Mouse (Mus musculus) cerebellum, postnatal 4 days (tissue): ENCODE data around the gene Sec31b.

Source experiments
- DNase-seq, 2 experiments: peaks; one replicate each; pipeline ENCODE4 v3.0.0; 2022; ENCODE audit warnings: low spot score in 2 of 2, mixed read lengths in 1 of 2

The Sec31b gene

GRCm38 (mm10) chr19:44530018-44530417, 15.6 kb downstream of the Sec31b start:
- DNase-seq = no peak

- no peak for DNase-seq
Measured at GRCm38 (mm10) chr19:44525551-44526205, 20.0 kb downstream of the Sec31b start.

DNA sequence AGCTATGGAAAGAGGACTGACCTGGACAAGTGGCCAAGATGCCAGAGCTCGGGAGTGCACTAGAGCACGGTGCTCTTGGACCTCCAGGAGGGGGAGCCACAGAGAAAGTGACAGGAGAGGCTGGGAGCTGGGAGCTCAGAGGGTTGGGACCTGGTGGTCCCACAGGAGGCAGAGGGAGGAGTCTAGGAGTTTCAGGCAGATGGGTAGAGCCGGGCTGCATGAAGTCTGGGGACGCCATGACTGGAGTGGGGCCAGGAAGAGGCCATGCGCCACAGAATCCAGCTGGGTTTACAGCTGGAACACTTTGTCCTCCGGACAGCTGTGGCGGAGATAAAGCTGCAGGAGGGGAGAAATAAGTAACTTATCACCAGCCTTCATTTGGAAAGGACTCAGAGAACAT, 26.5 kb downstream of the Sec31b start:
- DNase-seq = no peak

DNA sequence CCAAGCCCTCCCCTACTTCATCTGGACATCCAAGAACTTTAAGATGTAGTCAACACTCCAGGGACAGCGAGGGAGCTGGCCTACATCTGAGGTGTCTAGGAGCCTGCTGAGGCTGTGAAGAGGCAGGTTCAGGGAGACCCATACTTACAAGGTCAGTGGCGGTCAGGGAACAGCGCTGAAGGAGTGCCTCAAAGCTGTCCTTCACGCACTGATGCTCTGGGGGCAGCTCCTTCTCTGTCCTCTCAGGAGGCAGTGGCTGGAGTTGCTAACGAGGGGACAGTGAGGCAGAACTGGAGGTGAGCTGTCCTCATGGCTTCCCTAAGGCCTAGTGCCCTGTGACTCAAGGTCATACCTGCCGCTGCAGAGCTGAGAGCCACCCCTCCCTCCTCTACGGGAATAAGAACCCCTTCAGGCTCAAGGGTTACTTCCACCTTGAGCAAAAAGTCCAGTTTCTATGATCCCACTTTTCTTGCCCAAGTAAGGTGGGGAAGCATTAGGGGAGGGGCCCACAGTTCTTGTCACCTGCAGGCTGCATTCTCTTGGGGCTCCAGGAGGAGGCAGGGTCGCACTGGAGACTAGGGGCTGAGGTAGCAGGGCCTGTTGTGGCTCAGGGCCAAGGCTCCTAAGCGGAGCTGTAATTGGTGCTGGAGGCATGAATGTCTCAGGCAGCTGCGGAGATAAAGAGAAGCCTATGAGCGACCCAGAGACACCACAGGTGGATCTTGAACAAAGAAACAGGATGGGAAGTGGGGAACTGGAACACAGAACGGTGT, 27.5 kb downstream of the Sec31b start:
- no peak for DNase-seq

DNA sequence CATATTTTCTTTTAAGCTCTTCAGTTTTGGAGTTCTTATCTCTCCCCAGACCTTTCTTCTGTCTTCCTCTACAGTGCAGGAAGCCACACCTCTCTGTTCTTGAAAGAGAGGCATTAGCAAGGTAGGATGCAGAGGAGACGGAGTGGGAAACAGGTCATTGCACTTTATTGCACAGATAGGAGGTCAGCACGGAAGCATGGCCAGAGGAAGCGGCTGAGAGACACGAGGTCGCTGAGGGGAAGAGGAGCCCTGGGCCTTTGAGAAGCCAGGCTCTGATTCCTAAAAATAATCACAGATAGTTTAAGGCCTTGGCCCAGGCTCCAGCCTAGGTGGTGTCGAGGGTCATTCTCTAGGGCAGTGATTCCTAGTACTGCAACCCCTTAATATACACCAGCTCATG, 29.9 kb downstream of the Sec31b start:
- DNase-seq = no peak

- DNase-seq = no peak
Measured at GRCm38 (mm10) chr19:44514521-44515451, 30.9 kb downstream of the Sec31b start.

GRCm38 (mm10) chr19:44513921-44514482, 31.7 kb downstream of the Sec31b start:
- no peak for DNase-seq

DNA sequence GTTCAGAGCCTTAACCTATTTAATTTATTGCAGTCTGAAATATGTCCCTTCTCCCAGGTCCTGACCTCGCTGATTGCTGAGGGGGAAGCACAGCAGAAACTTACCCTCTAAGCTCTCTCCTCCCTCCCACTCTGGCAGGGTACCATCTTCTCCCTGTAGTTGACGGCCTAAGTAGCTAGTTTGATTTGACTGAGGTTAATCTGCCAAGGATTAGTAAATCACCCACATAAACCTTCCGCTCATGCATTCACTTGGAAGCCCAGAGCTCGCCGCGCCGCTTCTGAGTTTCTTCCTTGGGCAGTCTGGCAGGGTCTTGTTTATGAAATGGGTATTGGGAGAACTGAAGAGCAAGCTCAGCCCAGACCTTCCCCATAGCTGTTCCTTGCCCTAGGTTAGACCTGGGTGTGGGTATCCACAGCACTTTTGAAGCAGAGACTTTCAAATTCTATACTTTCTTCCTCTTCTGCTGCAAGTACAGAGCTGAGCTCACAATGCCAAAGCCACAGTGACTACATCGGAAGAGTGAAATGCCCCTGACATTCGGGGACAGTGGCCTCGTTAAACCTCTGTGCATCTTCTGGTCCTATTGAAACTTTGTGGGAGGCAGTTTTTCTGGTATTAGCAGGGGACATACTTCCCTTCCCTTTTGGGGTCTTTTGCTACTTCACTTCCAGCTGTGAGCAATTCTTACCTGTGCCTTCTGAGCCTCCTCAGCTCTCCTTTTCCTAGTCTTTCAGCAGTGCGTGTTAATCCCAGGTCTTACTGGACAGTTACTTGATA, 32.4 kb downstream of the Sec31b start:
- DNase-seq = no peak

DNA sequence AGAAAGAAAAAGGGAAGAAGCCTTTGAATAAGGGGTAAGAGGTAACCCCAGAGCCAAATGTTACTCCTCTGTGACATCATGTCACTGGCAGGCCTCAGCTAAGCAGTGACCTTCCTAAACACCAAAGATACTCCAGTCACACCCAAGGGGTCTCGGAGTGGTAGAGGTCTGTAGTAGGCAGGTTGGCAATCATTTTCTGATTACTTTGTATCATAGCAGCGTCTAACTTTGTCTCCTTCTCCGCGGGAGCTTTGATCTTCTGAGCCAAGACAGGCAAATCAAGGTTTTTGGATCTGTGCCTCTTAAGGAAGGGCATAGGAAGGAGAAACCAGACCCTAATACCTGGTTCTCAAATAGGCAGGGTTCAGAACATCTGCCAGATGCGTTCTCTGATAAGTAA, 33.1 kb downstream of the Sec31b start:
- no peak for DNase-seq

DNA sequence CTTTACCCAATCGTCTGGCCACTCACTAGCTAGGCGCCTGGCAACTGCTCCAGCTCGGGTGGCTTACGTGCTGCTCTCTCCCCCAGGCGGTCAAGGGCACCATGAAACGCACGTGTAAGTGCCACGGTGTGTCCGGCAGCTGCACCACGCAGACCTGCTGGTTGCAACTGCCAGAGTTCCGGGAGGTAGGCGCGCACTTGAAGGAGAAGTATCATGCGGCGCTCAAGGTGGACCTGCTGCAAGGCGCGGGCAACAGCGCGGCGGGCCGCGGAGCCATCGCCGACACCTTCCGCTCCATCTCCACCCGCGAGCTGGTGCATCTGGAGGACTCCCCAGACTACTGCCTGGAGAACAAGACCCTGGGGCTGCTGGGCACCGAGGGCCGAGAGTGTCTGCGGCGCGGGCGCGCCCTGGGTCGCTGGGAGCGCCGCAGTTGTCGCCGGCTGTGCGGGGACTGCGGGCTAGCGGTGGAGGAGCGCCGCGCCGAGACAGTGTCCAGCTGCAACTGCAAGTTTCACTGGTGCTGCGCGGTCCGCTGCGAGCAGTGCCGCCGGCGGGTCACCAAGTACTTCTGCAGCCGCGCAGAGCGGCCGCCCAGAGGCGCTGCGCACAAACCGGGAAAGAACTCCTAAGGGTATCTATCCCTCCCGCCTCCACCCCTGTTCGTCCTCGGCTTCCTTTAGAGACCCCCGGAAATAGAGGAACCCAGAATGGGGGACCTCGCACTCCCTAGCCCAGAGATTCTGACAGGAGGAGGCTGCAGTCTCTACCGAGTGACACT, 34.0 kb downstream of the Sec31b start:
- no peak for DNase-seq

DNA sequence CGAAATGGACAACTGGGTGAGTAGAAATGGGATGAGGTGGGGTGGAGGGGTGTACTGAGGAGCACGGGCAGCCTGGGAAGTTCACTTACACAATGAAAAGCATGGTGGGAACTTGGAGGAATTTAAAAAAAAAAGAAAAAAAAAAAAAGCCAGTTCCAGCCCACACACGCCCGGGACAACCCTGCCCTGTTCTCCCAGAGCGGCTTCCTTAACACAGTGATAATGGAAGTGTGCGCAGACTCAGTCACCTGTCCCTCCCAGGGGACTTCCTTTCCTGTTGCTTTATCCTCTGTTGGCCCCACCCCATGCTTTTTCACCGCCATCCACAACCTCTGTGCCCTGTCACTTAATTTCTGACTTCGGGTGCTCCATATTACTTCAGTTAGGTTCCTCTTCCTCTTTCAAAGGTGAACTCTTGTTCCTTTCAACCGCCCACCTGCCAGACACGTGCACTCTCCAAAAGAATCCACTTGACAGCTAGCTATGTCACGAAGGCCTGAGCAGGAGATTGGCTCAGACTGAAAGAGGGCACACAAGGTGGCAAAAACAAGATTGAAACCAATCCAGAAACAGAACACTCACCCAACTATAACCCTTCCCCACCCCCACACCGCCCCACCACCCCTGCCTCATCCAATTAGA, 35.0 kb downstream of the Sec31b start:
- no peak for DNase-seq

DNA sequence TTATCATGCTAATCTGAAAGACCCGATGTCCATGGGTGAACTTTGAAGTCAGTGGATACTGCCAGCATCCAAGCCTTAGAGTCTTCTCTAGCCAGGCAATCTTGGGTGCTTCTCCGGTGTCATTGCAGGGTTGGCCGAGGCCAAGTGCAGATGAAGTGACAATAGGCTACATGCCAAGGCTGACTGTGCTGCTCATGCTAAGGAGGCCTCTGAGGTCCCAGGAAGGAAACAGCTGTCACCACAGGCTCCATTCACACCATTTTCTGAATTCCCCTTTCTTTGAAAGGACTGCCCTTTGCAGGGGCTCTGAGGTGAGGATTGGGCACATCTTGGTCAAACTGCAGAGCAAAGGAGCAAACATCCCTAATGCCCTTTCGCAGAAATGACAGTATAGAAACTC, 42.9 kb downstream of the Sec31b start:
- DNase-seq = no peak

- DNase-seq = no peak
Measured at GRCm38 (mm10) chr19:44501925-44502324, 43.7 kb downstream of the Sec31b start.

GRCm38 (mm10) chr19:44500240-44500639, 45.4 kb downstream of the Sec31b start:
- no peak for DNase-seq

DNA sequence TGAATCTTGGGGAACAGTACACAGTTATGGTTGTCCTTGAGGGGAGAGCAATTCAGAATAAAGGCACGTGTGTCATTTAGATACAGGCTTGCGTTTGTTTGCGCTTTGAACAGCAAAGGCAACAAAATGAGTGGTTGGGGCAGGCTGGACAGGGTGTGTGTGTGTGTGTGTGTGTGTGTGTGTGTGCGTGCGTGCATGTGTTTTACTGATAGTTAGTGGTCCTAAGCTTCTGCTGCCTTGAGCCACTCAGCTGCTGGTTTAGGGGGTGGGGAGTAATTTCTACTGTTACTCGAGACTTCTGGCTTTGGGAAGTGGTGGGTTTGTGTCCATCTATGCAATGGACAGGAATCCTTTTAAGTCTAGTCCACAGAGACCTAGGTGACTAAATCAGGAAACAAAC, 46.7 kb downstream of the Sec31b start:
- no peak for DNase-seq

DNA sequence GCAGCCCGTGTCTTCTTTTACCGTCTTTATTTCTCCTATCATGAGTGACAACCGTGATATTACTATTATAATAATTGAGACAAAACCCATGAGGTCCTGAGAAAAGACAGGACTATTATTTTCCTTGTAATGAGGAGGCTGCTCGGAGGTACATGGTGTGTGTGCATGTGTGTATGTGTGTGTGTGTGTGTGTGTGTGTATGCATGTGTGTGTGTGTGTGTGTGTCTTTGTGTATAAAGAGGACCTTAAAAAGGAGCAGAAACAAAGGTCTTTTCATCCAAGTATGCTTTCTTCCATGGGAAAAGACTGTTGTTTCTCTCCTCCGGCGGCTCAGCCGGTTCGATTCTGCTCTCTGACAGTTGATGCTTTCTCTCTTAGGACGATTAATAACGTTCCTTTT, 48.7 kb downstream of the Sec31b start:
- DNase-seq = no peak

DNA sequence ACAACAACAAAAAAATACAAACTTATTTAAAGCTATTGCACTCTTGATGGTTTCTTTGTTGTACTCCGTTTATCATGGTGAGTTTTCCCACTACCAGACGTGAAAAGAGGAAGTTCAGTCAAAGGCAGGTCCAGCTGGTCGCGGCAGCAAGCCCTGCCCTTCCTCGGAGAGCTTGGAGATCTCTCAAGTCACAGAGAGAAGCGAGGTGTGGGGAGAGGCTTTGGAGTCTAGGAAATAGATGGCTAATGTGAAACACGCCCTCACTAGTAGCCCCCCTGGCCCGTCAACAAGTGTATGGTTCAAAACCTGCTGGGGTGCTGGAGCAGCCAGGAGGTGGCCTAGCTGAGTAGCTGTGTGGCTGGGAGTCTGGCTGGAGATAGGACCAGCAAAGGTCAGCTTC, 49.2 kb downstream of the Sec31b start:
- DNase-seq = no peak

DNA sequence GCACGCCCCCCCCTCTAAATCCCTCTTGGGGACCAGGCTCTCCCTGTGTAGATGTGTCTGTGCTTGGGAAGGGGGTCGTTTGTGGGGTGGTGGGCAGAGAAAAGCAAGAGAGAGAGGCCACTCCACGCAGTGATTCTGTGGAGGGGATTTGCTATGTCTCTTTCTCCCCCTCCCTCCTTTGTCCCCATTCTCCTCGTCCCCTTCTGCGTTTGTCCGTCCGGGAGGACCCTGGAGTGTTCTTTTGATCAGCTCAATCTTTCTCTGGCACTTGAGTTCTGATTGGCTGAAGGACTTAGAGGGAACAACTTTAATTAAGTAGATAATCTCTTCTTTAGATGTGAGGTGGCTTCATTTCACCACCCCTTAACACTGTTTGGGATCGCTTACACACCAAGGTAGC, 52.5 kb downstream of the Sec31b start, which contains the start of gene Wnt8b:
Wnt8b (plus strand) TSS at position 345 of the 400 bp plus-strand sequence.
- DNase-seq = no peak

DNA sequence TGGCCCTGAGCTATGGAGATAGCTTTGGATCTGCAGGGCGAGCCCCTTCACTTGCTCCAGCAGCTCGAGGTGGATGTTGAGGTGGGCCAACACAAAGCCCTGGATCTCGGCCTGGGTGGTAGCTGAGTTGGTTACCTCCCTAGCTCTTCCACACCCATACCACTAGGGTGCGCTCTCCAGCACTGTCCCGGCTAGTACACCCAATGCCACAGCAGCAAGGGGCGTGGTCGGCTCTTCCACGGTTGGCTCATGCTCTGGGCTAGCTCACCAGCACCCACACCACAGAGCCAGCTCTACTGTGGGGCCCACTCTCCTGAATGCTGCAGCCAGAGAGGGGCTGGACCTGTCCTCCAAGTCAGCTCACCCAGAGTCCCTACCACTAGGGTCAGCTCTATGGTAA, 58.4 kb downstream of the Sec31b start:
- no peak for DNase-seq

DNA sequence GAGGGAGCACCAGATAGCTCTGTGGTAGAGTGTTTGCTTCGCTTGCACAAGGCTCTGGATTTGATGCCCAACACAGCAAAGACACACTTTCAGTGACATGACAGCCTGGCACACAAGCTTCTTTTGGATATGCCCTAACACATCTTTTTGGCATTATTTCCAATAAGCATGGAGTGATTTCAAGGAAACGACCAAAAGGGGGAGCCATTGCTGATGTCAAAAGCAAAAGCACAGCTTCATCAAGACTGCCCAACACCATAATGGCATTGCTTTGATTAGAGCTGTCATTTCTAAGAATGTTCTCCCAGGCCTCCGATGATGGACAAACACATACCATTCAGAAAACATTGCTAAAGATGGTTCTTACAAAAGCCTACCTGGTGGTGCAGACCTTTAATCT, 69.1 kb downstream of the Sec31b start:
- no peak for DNase-seq
